Mouse (Mus musculus) cortical plate, adult 2 months (tissue): ENCODE data around the gene Lamb1. TPM values are rescaled to one million over a fixed set of nuclear protein-coding genes. Genes with fewer than 3 reads are reported as not detected.

ENCODE experiments used
- H3K27ac ChIP-seq: fragments of 200-500 bp; 2 replicates; pipeline ENCODE4 v1.5.1; 2012; ENCODE audit warnings: low read length, control low read depth, inconsistent platforms; ENCODE audit not compliant: insufficient read depth
- H3K4me1 ChIP-seq: fragments of 200-500 bp; 2 replicates; pipeline ENCODE4 v1.6.1; 2011; ENCODE audit warnings: low read length; ENCODE audit not compliant: control insufficient read depth, insufficient read depth
- H3K4me3 ChIP-seq: fragments of 200-500 bp; 2 replicates; pipeline ENCODE4 v1.5.1; 2011; ENCODE audit warnings: mild to moderate bottlenecking, low read length, control low read depth; ENCODE audit not compliant: insufficient read depth
- CTCF ChIP-seq: fragments of 200-500 bp; IDR thresholded peaks from 2 replicates; pipeline ENCODE4 v1.5.1; 2011; ENCODE audit warnings: mild to moderate bottlenecking, control low read depth, low read length; ENCODE audit not compliant: insufficient read depth; ENCODE audit errors: extremely low read depth
- POLR2A ChIP-seq: fragments of 200-500 bp; IDR thresholded peaks from 2 replicates; pipeline ENCODE4 v1.6.1; 2011; ENCODE audit warnings: mild to moderate bottlenecking, low read length, control low read depth; ENCODE audit not compliant: insufficient read depth; ENCODE audit errors: extremely low read depth
- polyA plus RNA-seq: library from polyadenylated mRNA; depleted of rRNA; stranded (reverse); fragments of >200 nt; gene quantifications from 2 replicates; pipeline ENCODE4 v1.2.3, GENCODE M21; 2012

Gene Lamb1
- polyA plus RNA-seq, 1 experiment: 4.2 TPM

DNA sequence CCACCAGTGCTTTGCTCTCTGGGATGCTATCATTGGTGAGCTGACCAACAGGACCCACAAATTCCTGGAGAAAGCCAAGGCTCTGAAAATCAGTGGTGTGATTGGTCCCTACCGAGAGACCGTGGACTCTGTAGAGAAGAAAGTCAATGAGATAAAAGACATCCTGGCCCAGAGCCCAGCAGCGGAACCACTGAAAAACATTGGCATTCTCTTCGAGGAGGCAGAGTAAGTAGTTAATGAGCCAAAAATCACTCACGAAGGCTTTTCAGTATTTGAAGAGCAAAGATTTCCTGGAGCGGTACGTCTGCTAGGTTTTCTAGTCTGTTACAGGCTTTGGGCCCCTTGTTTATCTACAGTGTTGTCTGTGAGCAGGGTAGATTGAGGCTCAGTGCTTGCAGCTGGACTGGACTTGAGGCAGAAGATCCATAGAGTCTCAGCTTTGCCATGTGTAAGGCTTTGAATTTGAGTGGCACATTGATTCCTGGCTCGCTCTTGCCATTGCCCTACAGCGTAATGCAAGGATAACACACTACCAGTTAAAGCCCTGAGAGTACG, 53.5 kb downstream of the Lamb1 start:
- Histone ChIP-seq H3K4me3 (no peak overlapping the region), H3K4me1 (no peaks in the 10 kb centered on the region; the same call in 1 of the 2 replicates), H3K27ac (no peak overlapping the region)
- TF ChIP-seq CTCF: no peak
- no peak for TF ChIP-seq POLR2A

GRCm38 (mm10) chr12:31320817-31321216, 55.8 kb downstream of the Lamb1 start:
- TF ChIP-seq POLR2A: no peak
- no peak for TF ChIP-seq CTCF
- Histone ChIP-seq H3K27ac (no peak overlapping the region), H3K4me1 (no peaks in the 10 kb centered on the region; the same call in 1 of the 2 replicates), H3K4me3 (no peak overlapping the region)

DNA sequence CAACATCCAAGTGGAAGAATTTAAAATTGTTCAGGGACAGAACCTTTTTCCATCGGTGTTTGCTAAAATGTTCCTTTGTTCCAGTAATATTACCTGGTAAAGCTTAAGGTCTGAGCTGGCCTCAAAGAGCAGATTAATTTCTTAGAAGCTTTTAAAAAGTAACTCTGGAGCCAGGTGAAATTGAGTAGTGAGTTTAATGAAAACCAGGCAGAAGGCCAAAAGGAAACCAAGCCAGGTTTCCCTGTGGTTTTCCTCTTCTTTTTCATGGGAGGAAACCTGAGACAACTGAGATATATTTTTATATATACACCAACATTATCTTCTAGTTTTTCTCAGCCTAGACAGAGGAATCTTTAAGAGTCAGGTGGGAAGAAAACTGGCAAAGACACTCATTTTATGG, 56.5 kb downstream of the Lamb1 start:
- H3K27ac ChIP-seq: no peak overlapping the region
- no peak for TF ChIP-seq POLR2A
- TF ChIP-seq CTCF: no peak
- no peak overlapping the region for H3K4me3 ChIP-seq
- no peaks in the 10 kb centered on the region; the same call in 1 of the 2 replicates for H3K4me1 ChIP-seq

GRCm38 (mm10) chr12:31323136-31323695, 58.2 kb downstream of the Lamb1 start:
- no peaks in the 10 kb centered on the region; the same call in 1 of the 2 replicates for H3K4me1 ChIP-seq
- H3K4me3 ChIP-seq: no peak overlapping the region
- H3K27ac ChIP-seq: no peak overlapping the region
- TF ChIP-seq POLR2A: no peak

GRCm38 (mm10) chr12:31327139-31327538, 62.1 kb downstream of the Lamb1 start:
- Histone ChIP-seq H3K27ac (no peak overlapping the region), H3K4me1 (no peaks in the 10 kb centered on the region), H3K4me3 (no peak overlapping the region)
- no peak for TF ChIP-seq CTCF
- no peak for TF ChIP-seq POLR2A

- TF ChIP-seq POLR2A (no peak), CTCF (no peak)
- H3K4me1 ChIP-seq: no peaks in the 10 kb centered on the region
- H3K4me3 ChIP-seq: no peak overlapping the region
- no peak overlapping the region for H3K27ac ChIP-seq
These were observed 68.2 kb downstream of the Lamb1 start for GRCm38 (mm10) chr12:31333261-31333660.

GRCm38 (mm10) chr12:31350191-31350943, 85.3 kb downstream of the Lamb1 start:
- TF ChIP-seq POLR2A: no peak
- TF ChIP-seq CTCF: no peak
- Histone ChIP-seq H3K4me1 (peaks cover 3% of the 10 kb centered on the region; the same call in 1 of the 2 replicates), H3K4me3 (peak overlapping the region; percentile 40), H3K27ac (no peak overlapping the region)

DNA sequence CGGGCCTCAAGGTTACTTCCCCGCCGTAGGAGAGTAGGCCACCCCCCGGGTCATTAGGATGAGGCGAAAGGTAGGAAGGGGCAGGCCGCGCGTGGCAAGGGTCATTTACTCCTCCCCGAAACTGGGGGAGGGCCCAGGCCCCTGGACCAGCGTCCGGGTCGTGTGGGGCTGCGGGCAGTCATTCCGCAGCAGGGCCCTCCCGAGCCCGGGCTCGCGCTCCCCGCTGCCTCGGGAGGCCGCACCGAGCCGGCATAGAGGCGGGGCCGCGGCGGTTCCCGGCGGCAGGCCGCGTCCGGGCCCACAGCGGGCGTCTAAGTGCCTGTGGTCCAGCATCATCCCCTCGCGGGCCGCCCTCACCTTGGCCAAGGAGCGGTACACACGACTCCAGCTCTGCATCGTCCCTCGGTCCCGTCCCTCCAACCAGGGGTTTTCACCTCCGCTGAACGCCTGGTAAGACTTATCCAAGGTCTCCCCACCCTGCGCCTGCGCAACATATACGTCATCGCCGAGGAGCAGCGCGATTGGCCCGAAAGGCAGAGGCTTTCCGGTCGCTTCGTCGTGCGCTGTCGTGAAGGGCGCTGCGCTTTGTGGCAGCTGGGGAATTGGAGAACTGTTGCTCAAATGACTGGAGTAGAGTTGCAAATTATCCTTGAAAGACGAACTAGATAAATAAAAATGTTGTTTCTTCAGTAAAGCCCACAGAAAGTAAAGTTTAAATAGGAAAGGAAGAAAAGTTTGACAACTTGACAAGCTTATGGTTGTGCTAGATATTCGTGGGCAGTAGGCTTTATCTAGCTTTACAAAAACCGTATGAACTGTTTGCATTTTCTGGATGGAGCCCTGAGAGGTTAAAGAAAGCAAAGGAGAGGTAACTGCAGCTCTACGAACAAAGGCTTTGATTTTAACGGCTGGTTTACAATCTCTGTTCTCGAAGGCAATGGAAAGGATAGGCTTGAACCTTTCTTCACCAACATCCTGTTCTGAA, 86.2 kb downstream of the Lamb1 start, which contains the start of gene Dld:
Gene Dld, minus strand, starts transcription at position 510 of the 985 bp plus-strand sequence.
- TF ChIP-seq CTCF: no peak
- TF ChIP-seq POLR2A: peak; percentile 89
- Histone ChIP-seq H3K27ac (no peak within 1 kb of the TSS), H3K4me3 (peak within 1 kb of the TSS; percentile 40), H3K4me1 (peaks cover 3% of the 10 kb centered on the region; the same call in 1 of the 2 replicates)

DNA sequence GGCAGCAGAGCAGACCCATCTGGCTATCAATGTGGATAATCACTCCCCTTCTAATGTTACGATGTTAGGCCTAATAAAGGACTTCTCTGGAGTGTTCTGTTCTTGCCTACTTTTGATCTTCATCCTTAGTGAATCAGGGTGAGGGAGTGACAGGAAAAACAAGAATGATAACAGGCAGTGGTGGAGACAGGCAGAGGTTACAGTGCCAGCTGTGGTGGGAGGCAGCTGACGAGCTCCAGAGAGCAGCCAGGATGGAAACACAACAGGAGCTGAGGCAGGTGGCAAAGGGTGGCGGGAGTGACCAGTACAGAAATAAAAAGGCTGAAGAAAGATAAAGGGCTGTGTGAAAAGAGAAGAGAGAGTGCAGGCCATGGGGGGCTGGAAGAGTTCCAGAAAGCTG, 101.4 kb downstream of the Lamb1 start:
- no peaks in the 10 kb centered on the region for H3K4me1 ChIP-seq
- H3K4me3 ChIP-seq: no peak overlapping the region
- TF ChIP-seq POLR2A (no peak), CTCF (no peak)
- no peak overlapping the region for H3K27ac ChIP-seq
